Mouse (Mus musculus): Measurements from ENCODE around the gene Pald1. TPM values are rescaled to one million over a fixed set of nuclear protein-coding genes. Genes with fewer than 3 reads are reported as not detected.

Gene Pald1
- polyA plus RNA-seq, 1 experiment from 2014 or later: 21.1 TPM

DNA sequence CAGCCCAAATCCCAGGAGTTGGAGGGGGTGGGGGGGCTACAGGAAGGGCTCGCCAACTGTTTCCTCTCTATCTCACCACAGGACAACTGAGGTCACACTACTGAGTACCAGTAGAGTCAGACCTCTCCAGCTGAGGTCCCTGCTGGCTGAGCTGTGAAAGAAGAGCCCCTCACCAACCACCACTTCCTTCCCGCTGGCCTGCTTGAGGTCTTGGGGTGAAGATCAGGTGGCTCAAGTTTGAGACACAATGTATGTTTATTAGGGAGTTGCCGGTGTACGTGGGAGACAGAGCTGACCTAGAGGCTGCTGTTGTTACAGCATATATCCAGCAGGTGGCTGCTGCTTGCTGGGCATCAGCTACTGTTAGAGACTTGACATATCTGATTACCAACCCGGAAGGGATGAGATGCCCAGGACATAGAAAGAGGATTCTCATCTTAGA, 107.6 kb downstream of the Pald1 start:
- no peak overlapping the region for H3K9ac ChIP-seq (ENCODE audit: low read depth, low read length)
- ATAC-seq (ENCODE audit: low read depth) (peak; percentile 34; the same call in 1 of the 2 replicates), DNase-seq (ENCODE audit: low spot score) (peak; percentile 75)
- H3K4me2 ChIP-seq (ENCODE audit: low read depth, low read length): no peak overlapping the region
- H3K4me3 ChIP-seq (ENCODE audit: low read depth, low read length): no peak overlapping the region
- 3% methylated on average over 5 of the region's 5 CpGs for WGBS
- no peaks in the 10 kb centered on the region for H3K36me3 ChIP-seq (ENCODE audit: control insufficient read depth, insufficient read depth, low read length)
- H3K4me1 ChIP-seq (ENCODE audit: control insufficient read depth, insufficient read depth, low read length): peaks cover 15% of the 10 kb centered on the region; the same call in 1 of the 2 replicates
- no peaks in the 10 kb centered on the region for H3K27me3 ChIP-seq (replicated peaks; ENCODE audit: control insufficient read depth, insufficient read depth, low read length)
- H3K9me3 ChIP-seq (ENCODE audit: control insufficient read depth, low read length): no peaks in the 10 kb centered on the region
- H3K27ac ChIP-seq (replicated peaks; ENCODE audit: low read depth, low read length): no peak overlapping the region

- H3K4me2 ChIP-seq (ENCODE audit: low read depth, low read length): no peak overlapping the region
- no peaks in the 10 kb centered on the region for H3K9me3 ChIP-seq (ENCODE audit: control insufficient read depth, low read length)
- no peak overlapping the region for H3K9ac ChIP-seq (ENCODE audit: low read depth, low read length)
- no peak for ATAC-seq (ENCODE audit: low read depth)
- no peak overlapping the region for H3K4me3 ChIP-seq (ENCODE audit: low read depth, low read length)
- 38% methylated on average over 2 of the region's 2 CpGs for WGBS
- H3K27ac ChIP-seq (replicated peaks; ENCODE audit: low read depth, low read length): no peak overlapping the region
- no peaks in the 10 kb centered on the region for H3K27me3 ChIP-seq (replicated peaks; ENCODE audit: control insufficient read depth, insufficient read depth, low read length)
- H3K4me1 ChIP-seq (ENCODE audit: control insufficient read depth, insufficient read depth, low read length): peaks cover 15% of the 10 kb centered on the region; the same call in 1 of the 2 replicates
- no peaks in the 10 kb centered on the region for H3K36me3 ChIP-seq (ENCODE audit: control insufficient read depth, insufficient read depth, low read length)
- DNase-seq (ENCODE audit: low spot score): no peak
These were observed 108.8 kb downstream of the Pald1 start for GRCm38 (mm10) chr10:61274532-61274931.

GRCm38 (mm10) chr10:61273844-61274215, 109.5 kb downstream of the Pald1 start:
- no peak for DNase-seq (ENCODE audit: low spot score)
- Histone ChIP-seq H3K9me3 (ENCODE audit: control insufficient read depth, low read length) (no peaks in the 10 kb centered on the region), H3K4me2 (ENCODE audit: low read depth, low read length) (peak overlapping the region; percentile 93), H3K4me3 (ENCODE audit: low read depth, low read length) (peak overlapping the region; percentile 62), H3K9ac (ENCODE audit: low read depth, low read length) (peak overlapping the region; percentile 77), H3K27me3 (replicated peaks; ENCODE audit: control insufficient read depth, insufficient read depth, low read length) (no peaks in the 10 kb centered on the region), H3K4me1 (ENCODE audit: control insufficient read depth, insufficient read depth, low read length) (peaks cover 15% of the 10 kb centered on the region; the same call in 1 of the 2 replicates), H3K27ac (replicated peaks; ENCODE audit: low read depth, low read length) (peak overlapping the region; percentile 68), H3K36me3 (ENCODE audit: control insufficient read depth, insufficient read depth, low read length) (no peaks in the 10 kb centered on the region)
- WGBS: 37% methylated on average over 7 of the region's 7 CpGs
- no peak for ATAC-seq (ENCODE audit: low read depth)

DNA sequence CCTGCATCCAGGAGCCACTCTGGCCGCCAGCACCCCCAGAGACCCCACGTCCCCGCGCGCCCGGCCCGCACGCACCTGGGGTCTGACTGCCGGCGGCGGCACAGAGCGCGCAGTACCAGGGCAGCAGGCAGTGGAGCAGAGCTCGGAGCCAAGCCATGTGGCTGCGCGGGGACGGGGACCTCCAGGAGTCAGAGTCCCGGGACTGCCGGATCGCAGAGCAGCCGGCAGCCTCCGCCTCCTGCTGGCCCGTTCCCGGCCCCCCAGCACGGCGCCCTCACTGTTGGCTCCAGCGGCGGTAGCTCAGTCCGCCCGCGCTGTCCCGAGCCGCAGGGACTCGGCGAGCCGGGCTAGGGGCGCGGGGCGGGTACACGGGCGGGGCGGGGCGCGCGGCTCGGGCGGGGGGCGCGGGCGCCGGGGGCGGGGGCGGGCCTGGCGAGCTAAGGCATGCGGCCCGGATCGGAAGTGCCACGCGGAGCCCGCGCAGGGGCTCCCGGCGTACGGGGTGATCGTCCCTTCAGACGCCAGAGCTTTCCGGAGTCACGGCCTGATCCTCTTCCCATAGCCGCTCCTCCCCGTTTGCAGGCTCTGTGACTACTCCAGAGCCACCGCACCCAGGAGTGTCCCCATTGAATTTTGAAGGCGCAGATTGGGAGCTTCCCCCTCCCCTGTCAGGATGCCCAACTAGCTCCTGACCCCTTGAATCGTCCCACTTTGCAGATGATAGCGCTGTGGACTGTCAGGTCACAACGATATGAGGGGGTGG, 110.1 kb downstream of the Pald1 start, which contains the start of gene Adamts14:
Gene Adamts14 (minus strand): TSS at position 358 of the 763 bp plus-strand sequence.
- DNase-seq (ENCODE audit: low spot score) (peak; percentile 65), ATAC-seq (ENCODE audit: low read depth) (peak; percentile 79)
- no peaks in the 10 kb centered on the region for H3K27me3 ChIP-seq (replicated peaks; ENCODE audit: control insufficient read depth, insufficient read depth, low read length)
- H3K9ac ChIP-seq (ENCODE audit: low read depth, low read length): peak within 1 kb of the TSS; percentile 77
- WGBS: 0% methylated on average over 10 of the region's 75 CpGs
- peak within 1 kb of the TSS; percentile 62 for H3K4me3 ChIP-seq (ENCODE audit: low read depth, low read length)
- peak within 1 kb of the TSS; percentile 68 for H3K27ac ChIP-seq (replicated peaks; ENCODE audit: low read depth, low read length)
- no peaks in the 10 kb centered on the region for H3K9me3 ChIP-seq (ENCODE audit: control insufficient read depth, low read length)
- H3K4me1 ChIP-seq (ENCODE audit: control insufficient read depth, insufficient read depth, low read length): peaks cover 15% of the 10 kb centered on the region; the same call in 1 of the 2 replicates
- no peaks in the 10 kb centered on the region for H3K36me3 ChIP-seq (ENCODE audit: control insufficient read depth, insufficient read depth, low read length)
- H3K4me2 ChIP-seq (ENCODE audit: low read depth, low read length): peak within 1 kb of the TSS; percentile 93

DNA sequence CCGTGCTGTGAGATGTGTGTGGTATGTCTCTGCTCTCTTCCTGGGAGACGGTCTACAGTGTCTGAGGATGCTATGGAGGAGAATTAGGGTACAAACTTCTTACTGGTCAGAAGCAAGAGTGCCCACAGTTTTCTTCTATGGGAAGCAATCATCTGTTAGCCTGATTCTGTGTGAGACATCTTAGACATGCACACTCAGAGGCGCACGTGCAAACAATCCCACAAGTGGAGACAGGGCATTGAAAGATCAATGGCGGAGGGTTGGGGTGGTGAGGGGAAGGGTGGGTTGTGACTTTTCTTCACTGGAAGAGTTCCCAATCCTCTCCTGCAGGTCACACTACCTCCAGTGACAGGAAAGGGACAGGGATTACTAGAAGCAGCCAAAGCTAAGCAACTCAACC, 110.7 kb downstream of the Pald1 start:
- Histone ChIP-seq H3K27ac (replicated peaks; ENCODE audit: low read depth, low read length) (peak overlapping the region; percentile 68), H3K4me3 (ENCODE audit: low read depth, low read length) (peak overlapping the region; percentile 62), H3K4me2 (ENCODE audit: low read depth, low read length) (peak overlapping the region; percentile 93), H3K36me3 (ENCODE audit: control insufficient read depth, insufficient read depth, low read length) (no peaks in the 10 kb centered on the region), H3K9me3 (ENCODE audit: control insufficient read depth, low read length) (no peaks in the 10 kb centered on the region), H3K9ac (ENCODE audit: low read depth, low read length) (peak overlapping the region; percentile 77), H3K4me1 (ENCODE audit: control insufficient read depth, insufficient read depth, low read length) (peaks cover 15% of the 10 kb centered on the region; the same call in 1 of the 2 replicates), H3K27me3 (replicated peaks; ENCODE audit: control insufficient read depth, insufficient read depth, low read length) (no peaks in the 10 kb centered on the region)
- ATAC-seq (ENCODE audit: low read depth) (no peak; the same call in 1 of the 2 replicates), DNase-seq (ENCODE audit: low spot score) (no peak)
- WGBS: 32% methylated on average over 5 of the region's 5 CpGs

DNA sequence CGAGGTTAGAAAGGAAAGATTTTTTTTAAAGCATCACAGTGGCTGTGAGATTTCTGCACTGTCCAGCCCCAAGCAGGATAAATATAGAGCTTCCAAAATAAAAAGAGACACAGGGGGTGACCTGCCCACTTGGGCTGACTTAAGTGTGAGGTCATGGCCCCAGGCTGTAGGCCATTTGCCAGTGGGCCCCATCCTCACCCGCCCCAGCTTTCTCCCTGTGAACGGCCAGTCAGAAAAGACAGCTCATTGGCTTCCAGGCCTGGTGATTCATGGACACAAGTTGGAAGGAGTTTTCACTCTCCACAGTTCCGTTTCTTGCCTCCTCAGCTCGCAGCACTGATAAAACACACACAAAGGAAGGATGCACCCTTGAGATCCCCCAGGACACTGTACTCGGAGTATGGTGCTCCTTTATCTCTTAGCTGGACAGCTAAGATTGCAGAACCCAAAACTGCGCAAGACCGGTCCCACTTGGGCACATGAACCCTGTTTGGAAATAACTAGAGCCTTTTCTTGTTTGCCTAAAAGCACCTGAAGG, 111.2 kb downstream of the Pald1 start:
- Histone ChIP-seq H3K4me1 (ENCODE audit: control insufficient read depth, insufficient read depth, low read length) (peaks cover 15% of the 10 kb centered on the region; the same call in 1 of the 2 replicates), H3K4me3 (ENCODE audit: low read depth, low read length) (peak overlapping the region; percentile 62), H3K9ac (ENCODE audit: low read depth, low read length) (peak overlapping the region; percentile 77), H3K4me2 (ENCODE audit: low read depth, low read length) (peak overlapping the region; percentile 93), H3K27me3 (replicated peaks; ENCODE audit: control insufficient read depth, insufficient read depth, low read length) (no peaks in the 10 kb centered on the region), H3K27ac (replicated peaks; ENCODE audit: low read depth, low read length) (no peak overlapping the region), H3K36me3 (ENCODE audit: control insufficient read depth, insufficient read depth, low read length) (no peaks in the 10 kb centered on the region), H3K9me3 (ENCODE audit: control insufficient read depth, low read length) (no peaks in the 10 kb centered on the region)
- no peak for ATAC-seq (ENCODE audit: low read depth)
- no peak for DNase-seq (ENCODE audit: low spot score)
- WGBS: 41% methylated on average over 8 of the region's 8 CpGs

Other genes with a start within 250 kb of the Pald1 start
- gene Sgpl1, start 235.8 kb downstream of the Pald1 start, polyA plus RNA-seq (2014; fragmentation: Nextera tagmentation; extraction: Ambion mirVana): 64.3 and 73.8 TPM in 2 replicates
- 0.29 and 1.2 TPM in 2 replicates for gene Tbata, start 211.6 kb downstream of the Pald1 start, polyA plus RNA-seq (2014; fragmentation: Nextera tagmentation; extraction: Ambion mirVana)
- 7.2 and 7.3 TPM in 2 replicates for gene Adamts14, start 110.1 kb downstream of the Pald1 start, polyA plus RNA-seq (2014; fragmentation: Nextera tagmentation; extraction: Ambion mirVana)
- gene Prf1, start 85.7 kb downstream of the Pald1 start, polyA plus RNA-seq (2014; fragmentation: Nextera tagmentation; extraction: Ambion mirVana): 0.14 TPM in 1 of 2 replicates, not detected in the other
- gene Nodal, start 34.4 kb upstream of the Pald1 start, polyA plus RNA-seq (2014; fragmentation: Nextera tagmentation; extraction: Ambion mirVana): 0.10 and 0.13 TPM in 2 replicates
- gene Eif4ebp2, start 69.1 kb upstream of the Pald1 start, polyA plus RNA-seq (2014; fragmentation: Nextera tagmentation; extraction: Ambion mirVana): 43.3 and 46.9 TPM in 2 replicates
- 9.7 TPM in 2 replicates for gene Lrrc20, start 92.3 kb upstream of the Pald1 start, polyA plus RNA-seq (2014; fragmentation: Nextera tagmentation; extraction: Ambion mirVana)
- gene Npffr1, start 212.0 kb upstream of the Pald1 start, polyA plus RNA-seq (2014; fragmentation: Nextera tagmentation; extraction: Ambion mirVana): 0.06 and 0.08 TPM in 2 replicates

Measured in embryonic facial prominence, embryonic 14.5 days (tissue).